Comparison of ENCODE assay signal across 9 mouse cellular contexts in genomic region chr9:63919001-63919555, GRCm38 (mm10).
A peak's percentile ranks its signal among the peaks of the same experiment; 100 is the strongest.
DNase-seq lines count a peak whose midpoint lies in the region; ATAC-seq and TF ChIP-seq lines count a peak whose summit lies in the region.
"Had no signal": no experiment of that assay in that cellular context is flagged by ENCODE, and none has a peak within 500 bp of the region (broad histone marks: within the 10 kb centered on the region; RNA-seq: fewer than 3 reads in every experiment).

No protein-coding gene starts in this region.

- TF ChIP-seq CTCF in intestine, postnatal 0 days (IDR thresholded peaks at IDR 0.05; ENCODE audit: low read depth), result no peak

- H3K4me3 ChIP-seq in heart, embryonic 10.5 days, result 0 out of 2 replicates have a peak overlapping the region, but pooled peaks have one; percentile 31
- H3K4me3 ChIP-seq in neural tube, embryonic 13.5 days, result no peak overlapping the region
- H3K4me3 ChIP-seq in neural tube, embryonic 15.5 days (replicated peaks), result no peak overlapping the region
- H3K4me3 ChIP-seq in intestine, postnatal 0 days (ENCODE audit: low read depth, low read length), result no peak overlapping the region
- H3K4me3 ChIP-seq in forebrain, embryonic 11.5 days (ENCODE audit: low read depth, low read length), result no peak overlapping the region
- H3K4me3 ChIP-seq: forebrain, embryonic 13.5 days had no signal

- no peaks in the 10 kb centered on the region for H3K9me3 ChIP-seq in heart, embryonic 10.5 days
- no peaks in the 10 kb centered on the region for H3K9me3 ChIP-seq in neural tube, embryonic 13.5 days
- no peaks in the 10 kb centered on the region for H3K9me3 ChIP-seq in neural tube, embryonic 15.5 days (replicated peaks)
- H3K9me3 ChIP-seq in intestine, postnatal 0 days (ENCODE audit: control insufficient read depth), result no peaks in the 10 kb centered on the region
- no peaks in the 10 kb centered on the region for H3K9me3 ChIP-seq in forebrain, embryonic 11.5 days (ENCODE audit: control insufficient read depth, low read length)
- H3K9me3 ChIP-seq: forebrain, embryonic 13.5 days had no signal

- ATAC-seq in neural tube, embryonic 13.5 days (ENCODE audit: low read depth), result peak; percentile 51; the same call in 1 of the 2 replicates
- ATAC-seq in neural tube, embryonic 15.5 days (ENCODE audit: low FRiP score), result no peak
- peak; percentile 23; the same call in 1 of the 2 replicates for ATAC-seq in intestine, postnatal 0 days
- ATAC-seq in megakaryocyte-erythroid progenitor cell, adult 5-6 weeks (replicated peaks; ENCODE audit: low FRiP score, low TSS enrichment, poor library complexity, severe bottlenecking), result peak; percentile 64
- ATAC-seq in forebrain, embryonic 11.5 days (replicated peaks; ENCODE audit: low FRiP score), result no peak

- no peak overlapping the region for H3K4me2 ChIP-seq in neural tube, embryonic 13.5 days
- H3K4me2 ChIP-seq in neural tube, embryonic 15.5 days, result no peak overlapping the region
- no peak overlapping the region for H3K4me2 ChIP-seq in intestine, postnatal 0 days (replicated peaks; ENCODE audit: low read depth)
- no peak overlapping the region for H3K4me2 ChIP-seq in forebrain, embryonic 11.5 days (ENCODE audit: low read depth, low read length, severe bottlenecking)
- H3K4me2 ChIP-seq: forebrain, embryonic 13.5 days had no signal

- peak; percentile 87 for DNase-seq in heart, embryonic 10.5 days (ENCODE audit: low spot score)
- DNase-seq in heart, postnatal 14 days, result no peak
- DNase-seq in forebrain, embryonic 11.5 days (ENCODE audit: low spot score), result no peak
- DNase-seq in embryo, embryonic 10.5 days (ENCODE audit: low spot score), result no peak

- H3K4me1 ChIP-seq in heart, embryonic 10.5 days, result peaks cover 83% of the 10 kb centered on the region
- H3K4me1 ChIP-seq in neural tube, embryonic 13.5 days (replicated peaks), result 0 out of 2 replicates have a peak, but pooled peaks cover 14% of the 10 kb centered on the region
- H3K4me1 ChIP-seq in neural tube, embryonic 15.5 days, result peaks cover 7% of the 10 kb centered on the region; the same call in 1 of the 2 replicates
- H3K4me1 ChIP-seq in intestine, postnatal 0 days (replicated peaks; ENCODE audit: control insufficient read depth, insufficient read depth, low read length), result no peaks in the 10 kb centered on the region
- no peaks in the 10 kb centered on the region for H3K4me1 ChIP-seq in forebrain, embryonic 11.5 days (replicated peaks; ENCODE audit: control insufficient read depth, insufficient read depth, low read length)

- H3K36me3 ChIP-seq in heart, embryonic 10.5 days, result no peaks in the 10 kb centered on the region
- H3K36me3 ChIP-seq in neural tube, embryonic 13.5 days, result no peaks in the 10 kb centered on the region
- no peaks in the 10 kb centered on the region for H3K36me3 ChIP-seq in neural tube, embryonic 15.5 days
- no peaks in the 10 kb centered on the region for H3K36me3 ChIP-seq in intestine, postnatal 0 days (ENCODE audit: control insufficient read depth, insufficient read depth)
- H3K36me3 ChIP-seq in forebrain, embryonic 11.5 days (ENCODE audit: control insufficient read depth, insufficient read depth, low read length), result no peaks in the 10 kb centered on the region

- peak overlapping the region; percentile 83 for H3K27ac ChIP-seq in heart, embryonic 10.5 days
- H3K27ac ChIP-seq in neural tube, embryonic 13.5 days (replicated peaks), result no peak overlapping the region
- no peak overlapping the region for H3K27ac ChIP-seq in neural tube, embryonic 15.5 days (replicated peaks)
- H3K27ac ChIP-seq in intestine, postnatal 0 days (ENCODE audit: low read depth, low read length), result no peak overlapping the region
- H3K27ac ChIP-seq in forebrain, embryonic 11.5 days (ENCODE audit: low read depth, low read length), result no peak overlapping the region
- H3K27ac ChIP-seq: forebrain, embryonic 13.5 days had no signal

- intact Hi-C loops in heart, postnatal 14 days (cut with DNase I), result loop anchor here (2.0 to 5.0 kb wide), 2 partner anchors 40 to 103 kb away; partner anchors contain the start of gene Smad6

- H3K27me3 ChIP-seq in heart, embryonic 10.5 days (ENCODE audit: insufficient read depth, poor library complexity, severe bottlenecking), result no peaks in the 10 kb centered on the region
- peaks cover 11% of the 10 kb centered on the region; the same call in 1 of the 2 replicates for H3K27me3 ChIP-seq in neural tube, embryonic 13.5 days
- H3K27me3 ChIP-seq in neural tube, embryonic 15.5 days (replicated peaks), result no peaks in the 10 kb centered on the region
- H3K27me3 ChIP-seq in intestine, postnatal 0 days (replicated peaks; ENCODE audit: control insufficient read depth, insufficient read depth, low read length), result no peaks in the 10 kb centered on the region
- H3K27me3 ChIP-seq in forebrain, embryonic 11.5 days (ENCODE audit: control insufficient read depth, insufficient read depth, low read length), result no peaks in the 10 kb centered on the region

- H3K9ac ChIP-seq in neural tube, embryonic 13.5 days, result no peak overlapping the region
- no peak overlapping the region for H3K9ac ChIP-seq in neural tube, embryonic 15.5 days (replicated peaks)
- no peak overlapping the region for H3K9ac ChIP-seq in intestine, postnatal 0 days (ENCODE audit: low read depth, low read length)
- H3K9ac ChIP-seq in forebrain, embryonic 11.5 days (ENCODE audit: low read length), result no peak overlapping the region
- H3K9ac ChIP-seq: forebrain, embryonic 13.5 days had no signal

- WGBS in heart, embryonic 10.5 days, result 15% methylated on average over 18 of the region's 18 CpGs
- 73% methylated on average over 18 of the region's 18 CpGs for WGBS in neural tube, embryonic 13.5 days
- 70% methylated on average over 18 of the region's 18 CpGs for WGBS in neural tube, embryonic 15.5 days
- WGBS in intestine, postnatal 0 days, result 83% methylated on average over 18 of the region's 18 CpGs
- 85% methylated on average over 18 of the region's 18 CpGs for WGBS in forebrain, embryonic 11.5 days

Comparison
In these comparisons a context has a peak if more than half of its experiments do, and no peak if none do; other contexts are left out.
1. ATAC-seq: peak in neural tube, embryonic 13.5 days (single experiment), intestine, postnatal 0 days (single experiment) and megakaryocyte-erythroid progenitor cell, adult 5-6 weeks (single experiment); none in neural tube, embryonic 15.5 days (single experiment) and forebrain, embryonic 11.5 days (single experiment).